ENCODE assay signal across 11 mouse cellular contexts in genomic region chr11:45848253-45848652, GRCm38 (mm10).
"Had no signal": no experiment of that assay in that cellular context is flagged by ENCODE, and none has a peak within 500 bp of the region (broad histone marks: within the 10 kb centered on the region; RNA-seq: fewer than 3 reads in every experiment).

No protein-coding gene starts in this region.

- H3K36me3 ChIP-seq: midbrain, embryonic 10.5 days; midbrain, embryonic 12.5 days; neural tube, embryonic 12.5 days; stomach, embryonic 15.5 days had no signal

- H3K27ac ChIP-seq: liver, embryonic 14.5 days; midbrain, embryonic 10.5 days; midbrain, embryonic 12.5 days; neural tube, embryonic 12.5 days; stomach, embryonic 15.5 days; stomach, postnatal 0 days had no signal

- H3K9ac ChIP-seq: liver, embryonic 14.5 days; lung, embryonic 14.5 days; midbrain, embryonic 12.5 days; neural tube, embryonic 12.5 days; stomach, embryonic 15.5 days had no signal

- H3K4me2 ChIP-seq: lung, embryonic 14.5 days; midbrain, embryonic 12.5 days; neural tube, embryonic 12.5 days; stomach, embryonic 15.5 days had no signal

- DNase-seq: lung, adult 18-20 months; lung, embryonic 14.5 days; lung, postnatal 10 days; lung, postnatal 4 days; midbrain, embryonic 14.5 days had no signal

- H3K4me3 ChIP-seq: midbrain, embryonic 10.5 days; midbrain, embryonic 12.5 days; neural tube, embryonic 12.5 days; stomach, embryonic 15.5 days had no signal

- H3K9me3 ChIP-seq: midbrain, embryonic 10.5 days; midbrain, embryonic 12.5 days; neural tube, embryonic 12.5 days; stomach, embryonic 15.5 days had no signal

- H3K27me3 ChIP-seq: midbrain, embryonic 12.5 days; neural tube, embryonic 12.5 days; stomach, embryonic 15.5 days had no signal
